ENCODE assay signal across 8 mouse cellular contexts in the genomic region with DNA sequence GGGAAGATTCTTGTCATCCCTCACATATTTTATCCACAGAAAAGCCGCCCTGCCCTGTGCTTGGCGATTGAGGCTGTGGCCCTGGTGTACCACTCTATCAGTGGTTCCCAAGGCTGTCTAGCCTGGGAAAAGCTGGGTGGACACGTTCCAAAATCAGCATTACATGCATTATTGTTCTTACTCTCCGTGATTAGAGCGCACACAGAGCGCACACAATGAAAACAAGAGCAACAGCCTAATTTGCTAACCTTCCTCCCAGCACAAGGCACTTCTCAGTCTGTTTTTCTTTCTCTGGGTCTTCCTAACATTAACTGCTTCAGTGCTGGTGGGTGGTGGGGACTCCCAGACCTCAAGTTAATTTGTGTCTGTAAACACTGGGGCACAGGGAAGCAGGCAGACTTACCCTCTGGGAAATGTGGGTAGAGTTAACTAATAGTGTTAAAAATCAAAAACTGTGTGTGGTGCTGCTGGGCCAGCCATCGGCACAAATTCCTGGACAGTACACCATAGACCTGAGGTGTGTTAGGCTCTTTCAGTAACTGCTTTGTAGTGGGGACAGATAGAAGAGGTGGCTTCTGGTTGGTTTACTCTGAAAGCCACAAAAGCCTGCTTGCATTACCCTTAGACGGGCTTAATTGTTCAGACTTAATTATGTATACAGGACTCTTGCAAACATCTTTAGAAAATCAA.
DNase-seq lines count a peak whose midpoint lies in the region; ATAC-seq and TF ChIP-seq lines count a peak whose summit lies in the region.

No protein-coding gene starts in this region.

- no peak for TF ChIP-seq CTCF in cerebellum, adult 2 months (IDR thresholded peaks at IDR 0.05; ENCODE audit: borderline replicate concordance, insufficient read depth, low read depth, low read length)

- H3K9me3 ChIP-seq in forebrain, embryonic 14.5 days (replicated peaks; ENCODE audit: control insufficient read depth, low read length), result no peaks in the 10 kb centered on the region
- no peaks in the 10 kb centered on the region for H3K9me3 ChIP-seq in hindbrain, embryonic 16.5 days (ENCODE audit: control insufficient read depth, low read length)
- H3K9me3 ChIP-seq in midbrain, embryonic 14.5 days (ENCODE audit: control insufficient read depth, low read length), result no peaks in the 10 kb centered on the region

- H3K27ac ChIP-seq in forebrain, embryonic 14.5 days (ENCODE audit: low read depth, low read length), result peak overlapping the region; percentile 63
- H3K27ac ChIP-seq in hindbrain, embryonic 16.5 days (ENCODE audit: low read depth, low read length), result no peak overlapping the region
- H3K27ac ChIP-seq in midbrain, embryonic 14.5 days (replicated peaks; ENCODE audit: low read depth, low read length), result no peak overlapping the region; the same call in 1 of the 2 replicates
- H3K27ac ChIP-seq in cerebellum, adult 2 months (ENCODE audit: insufficient read depth, low read length), result no peak overlapping the region

- H3K4me2 ChIP-seq in forebrain, embryonic 14.5 days (ENCODE audit: low read length), result peak overlapping the region; percentile 48
- H3K4me2 ChIP-seq in hindbrain, embryonic 16.5 days (ENCODE audit: low read length), result peak overlapping the region; percentile 55
- H3K4me2 ChIP-seq in midbrain, embryonic 14.5 days (ENCODE audit: low read length), result peak overlapping the region; percentile 46

- no peaks in the 10 kb centered on the region for H3K36me3 ChIP-seq in forebrain, embryonic 14.5 days (ENCODE audit: control insufficient read depth, insufficient read depth, low read length)
- no peaks in the 10 kb centered on the region for H3K36me3 ChIP-seq in hindbrain, embryonic 16.5 days (ENCODE audit: control insufficient read depth, insufficient read depth, low read length)
- H3K36me3 ChIP-seq in midbrain, embryonic 14.5 days (ENCODE audit: control insufficient read depth, insufficient read depth, low read length), result no peaks in the 10 kb centered on the region

- H3K4me1 ChIP-seq in forebrain, embryonic 14.5 days (ENCODE audit: control insufficient read depth, insufficient read depth, low read length), result peaks cover 4% of the 10 kb centered on the region; the same call in 1 of the 2 replicates
- peaks cover 4% of the 10 kb centered on the region for H3K4me1 ChIP-seq in hindbrain, embryonic 16.5 days (ENCODE audit: control insufficient read depth, insufficient read depth, low read depth, low read length)
- H3K4me1 ChIP-seq in midbrain, embryonic 14.5 days (ENCODE audit: control insufficient read depth, insufficient read depth, low read length), result peaks cover 10% of the 10 kb centered on the region; the same call in 1 of the 2 replicates
- H3K4me1 ChIP-seq in cerebellum, adult 2 months (ENCODE audit: control insufficient read depth, insufficient read depth, low read length), result no peaks in the 10 kb centered on the region

- DNase-seq in layer of hippocampus, postnatal 14 days (ENCODE audit: low spot score in 2 of 2), result peak; percentile 6 to 13
- no peak for DNase-seq in layer of hippocampus, adult 9-11 months
- DNase-seq in forebrain, embryonic 14.5 days (ENCODE audit: low spot score), result peak; percentile 86
- peak; percentile 68 for DNase-seq in midbrain, embryonic 14.5 days
- DNase-seq in cerebellum, adult 2 months, result no peak
- DNase-seq in layer of hippocampus, adult 9-10 months (ENCODE audit: low spot score), result no peak

- H3K4me3 ChIP-seq in forebrain, embryonic 14.5 days (ENCODE audit: low read depth, low read length), result peak overlapping the region; percentile 18; the same call in 1 of the 2 replicates
- peak overlapping the region; percentile 28 for H3K4me3 ChIP-seq in hindbrain, embryonic 16.5 days (ENCODE audit: low read length)
- H3K4me3 ChIP-seq in midbrain, embryonic 14.5 days (replicated peaks; ENCODE audit: low read depth, low read length), result peak overlapping the region; percentile 17; the same call in 1 of the 2 replicates
- no peak overlapping the region for H3K4me3 ChIP-seq in cerebellum, adult 2 months (replicated peaks; ENCODE audit: insufficient read depth, low read depth, low read length)

- TF ChIP-seq POLR2A in cerebellum, adult 2 months (IDR thresholded peaks at IDR 0.05; ENCODE audit: borderline replicate concordance, insufficient read depth, low read length), result no peak

- WGBS in forebrain, embryonic 14.5 days, result under 1% methylated on average over 8 of the region's 8 CpGs
- 2% methylated on average over 8 of the region's 8 CpGs for WGBS in hindbrain, embryonic 16.5 days
- WGBS in midbrain, embryonic 14.5 days, result 6% methylated on average over 8 of the region's 8 CpGs
- WGBS in cerebellum, adult 2 months, result 4% methylated on average over 8 of the region's 8 CpGs

- H3K9ac ChIP-seq in forebrain, embryonic 14.5 days (ENCODE audit: low read length), result peak overlapping the region; percentile 47
- H3K9ac ChIP-seq in hindbrain, embryonic 16.5 days (ENCODE audit: low read depth, low read length), result peak overlapping the region; percentile 50; the same call in 1 of the 2 replicates
- H3K9ac ChIP-seq in midbrain, embryonic 14.5 days (replicated peaks; ENCODE audit: low read length), result 0 out of 2 replicates have a peak overlapping the region, but pooled peaks have one; percentile 20

- no peaks in the 10 kb centered on the region for H3K27me3 ChIP-seq in forebrain, embryonic 14.5 days (replicated peaks; ENCODE audit: control insufficient read depth, insufficient read depth, low read length)
- no peaks in the 10 kb centered on the region for H3K27me3 ChIP-seq in hindbrain, embryonic 16.5 days (replicated peaks; ENCODE audit: control insufficient read depth, insufficient read depth, low read length)
- no peaks in the 10 kb centered on the region for H3K27me3 ChIP-seq in midbrain, embryonic 14.5 days (ENCODE audit: control insufficient read depth, insufficient read depth, low read length)
- no peaks in the 10 kb centered on the region for H3K27me3 ChIP-seq in cerebellum, adult 2 months (ENCODE audit: control insufficient read depth, insufficient read depth, low read length)

- peak; percentile 94 for ATAC-seq in forebrain, embryonic 14.5 days
- peak; percentile 89 for ATAC-seq in hindbrain, embryonic 16.5 days
- peak; percentile 83 for ATAC-seq in midbrain, embryonic 14.5 days (ENCODE audit: low FRiP score, low TSS enrichment)
- ATAC-seq in erythroblast, adult 5-6 weeks (replicated peaks; ENCODE audit: low FRiP score, poor library complexity, severe bottlenecking), result no peak

Comparison
In these comparisons a context has a peak if more than half of its experiments do, and no peak if none do; other contexts are left out.
1. DNase-seq: peak in layer of hippocampus, postnatal 14 days (2 of 2), forebrain, embryonic 14.5 days (single experiment) and midbrain, embryonic 14.5 days (single experiment); none in layer of hippocampus, adult 9-11 months (single experiment), cerebellum, adult 2 months (0 of 2) and layer of hippocampus, adult 9-10 months (single experiment).
2. Peak in every context shown above with its lines, with median percentiles within 50 percentile points of each other: H3K4me2 ChIP-seq and H3K9ac ChIP-seq.